Mouse (Mus musculus): ENCODE data around the gene Hc.

The Hc gene

GRCm38 (mm10) chr2:35061338-35061737 is at the start of gene Hc:
Hc (minus strand) TSS chr2:35061438.
- CTCF ChIA-PET = no interaction called here

DNA sequence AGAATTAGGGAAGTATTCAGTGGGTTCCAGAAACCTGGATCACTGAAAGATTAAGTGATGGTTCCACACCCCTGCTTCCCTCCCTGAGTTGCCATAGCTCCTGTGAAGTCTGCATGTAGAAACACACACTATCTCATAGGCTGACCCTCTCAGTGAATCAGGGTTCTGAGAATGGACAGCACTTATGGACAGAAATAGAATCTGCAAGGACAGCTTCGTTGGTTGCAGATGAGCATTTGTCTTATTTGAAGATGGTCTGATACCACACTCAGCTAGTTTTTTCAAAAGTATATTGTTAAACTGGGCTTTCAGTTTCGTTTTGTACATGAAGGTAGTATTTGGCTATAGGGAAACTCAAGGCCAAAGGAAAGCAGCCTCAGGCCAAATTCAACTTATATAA is 49.3 kb upstream of the Hc start:
- CTCF ChIA-PET = interaction anchor here (0.5 to 0.6 kb wide), 2 partner anchors 338 to 1642 kb away, joined by 3 read pairs; partner anchors contain the start of gene Zbtb43

DNA sequence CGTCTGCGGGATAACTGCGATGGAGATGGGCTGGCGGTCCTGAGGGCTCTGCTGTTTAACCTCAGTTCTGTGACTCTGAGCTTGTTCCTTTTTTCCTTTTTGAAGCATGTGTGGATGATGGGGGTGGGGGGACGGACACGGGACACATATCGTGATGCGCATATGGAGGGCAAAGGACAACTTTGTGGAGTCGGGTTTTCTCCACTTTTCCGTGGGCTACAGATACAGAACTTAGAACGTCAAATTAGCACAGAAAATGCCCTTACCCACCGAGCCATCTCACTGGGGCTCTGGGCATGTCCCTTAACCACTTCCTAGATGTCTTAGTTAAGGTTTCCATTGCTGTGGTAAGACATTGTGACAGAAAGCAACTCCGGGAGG is 48.7 kb upstream of the Hc start:
- CTCF ChIA-PET = interaction anchor here (0.6 kb wide), 1 partner anchor 69 kb away, joined by 3 read pairs; no protein-coding TSS in a partner anchor

- CTCF ChIA-PET = interaction anchor here (0.6 to 0.9 kb wide), 3 partner anchors 65 to 825 kb away, joined by 3 to 6 read pairs (median 3); no protein-coding TSS in a partner anchor
Observed at GRCm38 (mm10) chr2:35109141-35109923, 48.1 kb upstream of the Hc start, which contains the start of gene Cntrl. Cntrl (plus strand) TSS chr2:35109492.

- CTCF ChIA-PET = interaction anchor here (0.6 to 0.9 kb wide), 2 partner anchors 64 to 824 kb away, joined by 3 to 6 read pairs; no protein-coding TSS in a partner anchor
Observed at GRCm38 (mm10) chr2:35108712-35109111, 47.5 kb upstream of the Hc start.

- CTCF ChIA-PET = interaction anchor here (0.9 kb wide), 1 partner anchor 64 kb away, joined by 3 read pairs; no protein-coding TSS in a partner anchor
Observed at GRCm38 (mm10) chr2:35107984-35108635, 46.9 kb upstream of the Hc start.

DNA sequence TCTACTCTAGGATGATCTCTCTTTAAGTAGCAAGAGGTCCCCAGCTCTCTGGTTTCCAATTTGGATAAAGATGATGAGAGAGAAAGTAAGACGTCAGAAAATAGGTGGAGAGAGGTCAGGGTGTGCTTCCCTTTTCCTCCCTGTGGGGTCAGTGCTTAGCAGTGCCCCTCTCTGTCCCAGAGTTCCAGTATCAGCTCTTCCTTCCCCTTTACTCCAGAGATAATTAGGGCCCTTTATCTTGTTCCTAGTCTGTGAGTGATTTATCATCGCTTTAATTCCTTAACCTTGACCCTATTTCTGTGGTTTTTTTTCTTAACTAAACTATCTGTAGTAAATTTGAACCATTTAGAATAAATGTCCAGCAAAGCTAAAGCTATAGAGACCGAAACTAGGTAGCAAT is 43.6 kb upstream of the Hc start:
- CTCF ChIA-PET = no interaction called here

- CTCF ChIA-PET = no interaction called here
Observed at GRCm38 (mm10) chr2:35103558-35103957, 42.3 kb upstream of the Hc start.

DNA sequence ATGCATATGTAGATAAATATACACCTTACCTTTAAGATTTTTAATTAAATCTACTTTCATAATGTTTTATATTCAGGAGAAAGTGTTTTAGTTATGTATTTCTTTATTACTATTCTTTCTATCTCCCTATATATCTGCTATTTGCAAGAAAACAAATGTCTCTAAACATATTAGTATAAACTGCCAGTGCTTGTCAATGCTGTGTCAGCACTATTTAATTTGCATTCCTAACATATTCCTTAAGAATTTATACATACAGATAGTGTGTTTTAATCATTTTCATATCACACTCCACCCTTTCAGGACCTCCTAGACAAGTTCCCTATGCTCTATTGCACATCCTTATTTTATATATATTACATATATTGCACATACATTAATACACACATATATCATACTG is 41.5 kb upstream of the Hc start:
- CTCF ChIA-PET = no interaction called here

DNA sequence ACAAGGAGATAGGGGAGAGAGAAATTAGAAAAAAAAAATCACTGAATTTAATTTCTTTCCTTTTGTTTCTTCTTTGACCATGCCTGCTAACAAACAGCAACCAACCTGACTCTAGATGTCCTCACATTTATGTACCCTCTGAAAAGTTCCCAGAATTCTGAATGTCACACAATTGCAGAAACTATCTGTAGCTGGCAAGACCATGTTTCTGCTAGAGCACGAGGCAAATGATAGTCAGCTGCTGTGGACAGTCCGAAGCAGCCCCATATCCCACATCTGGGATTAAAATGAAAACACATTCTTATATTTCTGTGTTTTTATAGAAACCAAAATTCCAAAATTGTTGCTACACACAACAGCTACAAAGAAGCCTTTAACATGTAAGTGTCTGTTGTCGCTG is 40.2 kb upstream of the Hc start, which contains the start of gene AI182371:
TSS of gene AI182371 (minus strand) at position 101 of the 400 bp plus-strand sequence.
- CTCF ChIA-PET = no interaction called here

- CTCF ChIA-PET = no interaction called here
Observed at GRCm38 (mm10) chr2:35100529-35100928, 39.3 kb upstream of the Hc start.

DNA sequence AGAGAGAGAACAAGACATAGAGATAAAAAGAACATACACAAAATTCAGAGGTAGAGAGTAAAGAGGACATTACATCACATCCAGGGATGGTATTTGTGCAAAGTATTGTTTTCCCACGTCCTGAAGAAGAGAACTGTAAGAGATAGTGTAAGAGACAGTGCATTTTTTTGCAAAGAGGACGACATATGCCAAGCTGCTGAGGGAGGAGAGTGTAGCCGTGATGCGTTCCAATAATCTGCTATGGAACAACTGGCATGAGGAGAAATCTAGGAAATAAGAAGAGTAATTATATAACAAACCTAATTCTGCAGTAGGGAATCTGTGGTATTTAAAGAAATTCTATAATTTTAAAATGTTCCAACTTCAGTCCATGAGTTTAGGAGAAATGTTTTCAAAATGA is 26.2 kb upstream of the Hc start:
- CTCF ChIA-PET = no interaction called here

DNA sequence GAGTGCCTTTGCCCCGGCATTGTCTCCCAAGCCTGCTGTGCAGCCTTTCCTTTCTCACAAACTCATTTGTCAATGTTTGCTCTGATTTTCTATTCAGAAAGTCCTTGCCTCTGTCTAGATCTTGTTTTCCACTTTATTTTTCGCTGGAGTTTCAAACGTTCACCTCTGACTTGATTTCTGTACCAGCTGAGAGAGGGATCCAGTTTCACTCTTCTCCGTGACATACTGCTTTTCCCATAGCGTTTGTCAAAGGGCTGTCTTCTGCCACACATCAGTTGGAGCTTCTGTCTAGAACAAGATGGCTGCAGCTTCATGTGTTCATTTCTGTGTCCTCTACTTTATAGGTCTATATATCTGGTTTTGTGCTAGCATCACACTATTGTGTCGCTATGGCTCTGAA is 17.9 kb upstream of the Hc start:
- CTCF ChIA-PET = no interaction called here

DNA sequence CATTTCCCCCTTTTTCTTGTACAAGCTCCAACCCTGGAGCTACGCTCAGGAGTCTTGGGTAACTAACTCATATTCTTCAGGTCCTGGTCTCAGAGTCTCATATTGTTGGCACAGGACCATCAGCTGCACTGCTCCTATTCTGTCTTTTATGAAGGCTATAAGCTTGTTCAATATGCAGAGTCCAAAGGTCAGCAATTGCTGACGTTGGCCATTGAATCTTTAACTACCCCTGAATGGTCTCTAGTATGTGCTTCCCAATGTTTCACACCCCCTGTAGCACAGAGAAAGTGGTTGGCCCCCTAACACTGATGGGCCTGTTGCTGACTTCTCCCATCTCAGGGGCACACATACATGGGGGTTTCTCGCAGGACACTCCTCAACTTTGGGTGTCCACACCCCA is 13.1 kb upstream of the Hc start:
- CTCF ChIA-PET = no interaction called here

DNA sequence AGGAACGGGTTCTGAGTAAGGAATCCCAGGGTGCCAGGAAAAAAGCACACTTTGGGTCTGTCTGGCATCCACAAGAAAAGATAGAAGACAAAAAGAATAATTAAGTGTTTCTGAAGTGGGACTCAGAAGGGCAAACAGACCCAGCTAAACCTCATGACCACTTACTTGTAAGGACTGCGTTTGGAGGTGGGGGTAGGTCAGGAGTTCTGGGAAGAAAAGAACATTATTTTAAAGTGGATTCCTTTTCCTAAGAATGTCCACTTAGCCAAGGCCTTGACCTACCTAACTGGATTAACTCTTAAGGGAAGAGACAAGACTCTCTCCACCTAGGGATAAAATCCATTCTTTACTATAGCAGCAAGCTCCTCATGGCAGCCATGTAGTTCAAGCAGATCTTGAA is 11.3 kb upstream of the Hc start:
- CTCF ChIA-PET = interaction anchor here (0.5 kb wide), 1 partner anchor 860 kb away, joined by 4 read pairs; no protein-coding TSS in a partner anchor

- CTCF ChIA-PET = no interaction called here
Observed at GRCm38 (mm10) chr2:35070275-35070674, 9.0 kb upstream of the Hc start.

DNA sequence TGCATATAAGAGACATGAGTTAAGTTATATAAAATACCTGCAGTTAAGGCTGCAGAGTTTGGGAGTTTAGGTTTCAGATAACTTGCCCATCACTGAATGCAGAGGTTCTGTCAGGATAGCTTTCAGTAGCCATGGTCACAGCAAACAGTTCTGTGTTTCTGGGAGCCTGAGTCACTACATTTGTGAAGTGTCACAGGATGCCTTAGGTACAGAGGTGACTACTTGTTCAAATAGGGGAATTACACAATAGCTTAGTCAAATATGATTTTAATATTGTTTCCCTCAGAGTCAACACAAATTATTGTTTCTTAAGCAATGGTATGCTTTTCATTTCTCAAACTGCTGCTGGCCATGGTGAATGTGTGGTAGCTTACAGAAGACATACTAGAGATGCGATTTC is 7.9 kb upstream of the Hc start:
- CTCF ChIA-PET = no interaction called here

GRCm38 (mm10) chr2:35067117-35067516 is 5.9 kb upstream of the Hc start:
- CTCF ChIA-PET = interaction anchor here (0.6 kb wide), 1 partner anchor 428 kb away, joined by 6 read pairs; no protein-coding TSS in a partner anchor

- CTCF ChIA-PET = interaction anchor here (0.6 kb wide), 1 partner anchor 427 kb away, joined by 6 read pairs; no protein-coding TSS in a partner anchor
Observed at GRCm38 (mm10) chr2:35066525-35067082, 5.4 kb upstream of the Hc start.

- CTCF ChIA-PET = no interaction called here
Observed at GRCm38 (mm10) chr2:35063333-35064030, 2.2 kb upstream of the Hc start.

GRCm38 (mm10) chr2:35060897-35061296 is 341 bp downstream of the Hc start:
- CTCF ChIA-PET = no interaction called here

GRCm38 (mm10) chr2:35060256-35060655 is 982 bp downstream of the Hc start:
- CTCF ChIA-PET = no interaction called here
